Mouse (Mus musculus): ENCODE data around the gene 1700001P01Rik. TPM values are rescaled to one million over a fixed set of nuclear protein-coding genes. Genes with fewer than 3 reads are reported as not detected.
"Not testable (repeated sequence)": the region's sequence is repeated elsewhere in the genome, so short reads cannot be mapped to it uniquely, and the experiment has no call there.

Gene 1700001P01Rik
- total and polyA plus RNA-seq, 2 experiments from 2014 or later: not detected

GRCm38 (mm10) chr11:97739155-97739554 lies 36.6 kb downstream of the 1700001P01Rik start:
- WGBS: 89% methylated on average over 3 of the region's 3 CpGs
- ATAC-seq (ENCODE audit: insufficient read depth, low read depth): no peak

GRCm38 (mm10) chr11:97738703-97739102 lies 37.0 kb downstream of the 1700001P01Rik start:
- Histone ChIP-seq H3K36me3 (replicated peaks; ENCODE audit: control insufficient read depth, insufficient read depth, low read length) (no peaks in the 10 kb centered on the region), H3K4me3 (ENCODE audit: low read depth, low read length) (no peak overlapping the region), H3K9ac (replicated peaks; ENCODE audit: low read depth, low read length) (no peak overlapping the region), H3K9me3 (replicated peaks; ENCODE audit: control insufficient read depth, low read length) (no peaks in the 10 kb centered on the region), H3K4me2 (ENCODE audit: low read depth, low read length) (no peak overlapping the region), H3K4me1 (ENCODE audit: control insufficient read depth, insufficient read depth) (peaks cover 8% of the 10 kb centered on the region), H3K27me3 (ENCODE audit: control insufficient read depth, insufficient read depth, low read length) (no peaks in the 10 kb centered on the region), H3K27ac (ENCODE audit: low read depth) (no peak overlapping the region)
- no peak for ATAC-seq (ENCODE audit: insufficient read depth, low read depth)
- no peak for DNase-seq (ENCODE audit: low spot score)
- 67% methylated on average over 6 of the region's 6 CpGs for WGBS
- TF ChIP-seq CTCF (IDR thresholded peaks at IDR 0.05; ENCODE audit: low read depth) (no peak), EP300 (IDR thresholded peaks at IDR 0.05; ENCODE audit: low read depth) (no peak)

More at GRCm38 (mm10) chr11:97739155-97739554, 36.6 kb downstream of the 1700001P01Rik start:
- Histone ChIP-seq H3K27me3 (ENCODE audit: control insufficient read depth, insufficient read depth, low read length) (no peaks in the 10 kb centered on the region), H3K36me3 (replicated peaks; ENCODE audit: control insufficient read depth, insufficient read depth, low read length) (no peaks in the 10 kb centered on the region), H3K4me2 (ENCODE audit: low read depth, low read length) (no peak overlapping the region), H3K9me3 (replicated peaks; ENCODE audit: control insufficient read depth, low read length) (no peaks in the 10 kb centered on the region), H3K9ac (replicated peaks; ENCODE audit: low read depth, low read length) (no peak overlapping the region), H3K4me1 (ENCODE audit: control insufficient read depth, insufficient read depth) (peaks cover 11% of the 10 kb centered on the region), H3K27ac (ENCODE audit: low read depth) (no peak overlapping the region), H3K4me3 (ENCODE audit: low read depth, low read length) (no peak overlapping the region)
- no peak for DNase-seq (ENCODE audit: low spot score)
- TF ChIP-seq EP300 (IDR thresholded peaks at IDR 0.05; ENCODE audit: low read depth): no peak
- TF ChIP-seq CTCF (IDR thresholded peaks at IDR 0.05; ENCODE audit: low read depth): no peak

- no peak for ATAC-seq (ENCODE audit: insufficient read depth, low read depth)
- no peak overlapping the region for H3K9ac ChIP-seq (replicated peaks; ENCODE audit: low read depth, low read length)
- 71% methylated on average over 4 of the region's 4 CpGs for WGBS
Measured at GRCm38 (mm10) chr11:97737600-97737999, 38.1 kb downstream of the 1700001P01Rik start.

GRCm38 (mm10) chr11:97736645-97737044 lies 39.1 kb downstream of the 1700001P01Rik start:
- no peak overlapping the region for H3K9ac ChIP-seq (replicated peaks; ENCODE audit: low read depth, low read length)
- H3K9me3 ChIP-seq (replicated peaks; ENCODE audit: control insufficient read depth, low read length): no peaks in the 10 kb centered on the region
- H3K4me1 ChIP-seq (ENCODE audit: control insufficient read depth, insufficient read depth): no peaks in the 10 kb centered on the region
- ATAC-seq (ENCODE audit: insufficient read depth, low read depth): no peak
- no peak overlapping the region for H3K4me2 ChIP-seq (ENCODE audit: low read depth, low read length)
- peaks cover 8% of the 10 kb centered on the region for H3K36me3 ChIP-seq (replicated peaks; ENCODE audit: control insufficient read depth, insufficient read depth, low read length)
- H3K27ac ChIP-seq (ENCODE audit: low read depth): no peak overlapping the region
- H3K4me3 ChIP-seq (ENCODE audit: low read depth, low read length): no peak overlapping the region
- no peaks in the 10 kb centered on the region for H3K27me3 ChIP-seq (ENCODE audit: control insufficient read depth, insufficient read depth, low read length)
- WGBS: 83% methylated on average over 5 of the region's 5 CpGs
- DNase-seq (ENCODE audit: low spot score): no peak
- TF ChIP-seq CTCF (IDR thresholded peaks at IDR 0.05; ENCODE audit: low read depth) (no peak), EP300 (IDR thresholded peaks at IDR 0.05; ENCODE audit: low read depth) (no peak)

More at GRCm38 (mm10) chr11:97737600-97737999, 38.1 kb downstream of the 1700001P01Rik start:
- H3K4me1 ChIP-seq (ENCODE audit: control insufficient read depth, insufficient read depth): no peaks in the 10 kb centered on the region
- no peak for DNase-seq (ENCODE audit: low spot score)
- no peak overlapping the region for H3K27ac ChIP-seq (ENCODE audit: low read depth)
- H3K9me3 ChIP-seq (replicated peaks; ENCODE audit: control insufficient read depth, low read length): no peaks in the 10 kb centered on the region
- H3K4me3 ChIP-seq (ENCODE audit: low read depth, low read length): no peak overlapping the region
- TF ChIP-seq EP300 (IDR thresholded peaks at IDR 0.05; ENCODE audit: low read depth) (no peak), CTCF (IDR thresholded peaks at IDR 0.05; ENCODE audit: low read depth) (no peak)
- H3K36me3 ChIP-seq (replicated peaks; ENCODE audit: control insufficient read depth, insufficient read depth, low read length): no peaks in the 10 kb centered on the region
- no peak overlapping the region for H3K4me2 ChIP-seq (ENCODE audit: low read depth, low read length)
- no peaks in the 10 kb centered on the region for H3K27me3 ChIP-seq (ENCODE audit: control insufficient read depth, insufficient read depth, low read length)

GRCm38 (mm10) chr11:97734810-97735209 lies 40.9 kb downstream of the 1700001P01Rik start:
- 77% methylated on average over 5 of the region's 5 CpGs for WGBS
- DNase-seq (ENCODE audit: low spot score); H3K4me3 ChIP-seq (ENCODE audit: low read depth, low read length); H3K27ac ChIP-seq (ENCODE audit: low read depth); H3K9me3 ChIP-seq (replicated peaks; ENCODE audit: control insufficient read depth, low read length); H3K9ac ChIP-seq (replicated peaks; ENCODE audit: low read depth, low read length); ATAC-seq (ENCODE audit: insufficient read depth, low read depth); H3K4me2 ChIP-seq (ENCODE audit: low read depth, low read length); H3K27me3 ChIP-seq (ENCODE audit: control insufficient read depth, insufficient read depth, low read length); H3K4me1 ChIP-seq (ENCODE audit: control insufficient read depth, insufficient read depth): not testable (repeated sequence)
- peaks cover 22% of the 10 kb centered on the region for H3K36me3 ChIP-seq (replicated peaks; ENCODE audit: control insufficient read depth, insufficient read depth, low read length)

- H3K9ac ChIP-seq (replicated peaks; ENCODE audit: low read depth, low read length): no peak overlapping the region
- DNase-seq (ENCODE audit: low spot score): no peak
- no peaks in the 10 kb centered on the region for H3K4me1 ChIP-seq (ENCODE audit: control insufficient read depth, insufficient read depth)
- no peaks in the 10 kb centered on the region for H3K27me3 ChIP-seq (ENCODE audit: control insufficient read depth, insufficient read depth, low read length)
- no peak for TF ChIP-seq EP300 (IDR thresholded peaks at IDR 0.05; ENCODE audit: low read depth)
- TF ChIP-seq CTCF (IDR thresholded peaks at IDR 0.05; ENCODE audit: low read depth): no peak
- H3K4me2 ChIP-seq (ENCODE audit: low read depth, low read length): no peak overlapping the region
- 55% methylated on average over 10 of the region's 10 CpGs for WGBS
- ATAC-seq (ENCODE audit: insufficient read depth, low read depth): no peak
- H3K27ac ChIP-seq (ENCODE audit: low read depth): peak overlapping the region; percentile 30; the same call in 1 of the 2 replicates
- no peaks in the 10 kb centered on the region for H3K9me3 ChIP-seq (replicated peaks; ENCODE audit: control insufficient read depth, low read length)
- H3K36me3 ChIP-seq (replicated peaks; ENCODE audit: control insufficient read depth, insufficient read depth, low read length): peaks cover 31% of the 10 kb centered on the region
- H3K4me3 ChIP-seq (ENCODE audit: low read depth, low read length): no peak overlapping the region
Measured at GRCm38 (mm10) chr11:97733689-97734088, 42.0 kb downstream of the 1700001P01Rik start.

Measured in heart, postnatal 0 days (tissue).